16 mouse cellular contexts compared by ENCODE assay signal in the genomic region with DNA sequence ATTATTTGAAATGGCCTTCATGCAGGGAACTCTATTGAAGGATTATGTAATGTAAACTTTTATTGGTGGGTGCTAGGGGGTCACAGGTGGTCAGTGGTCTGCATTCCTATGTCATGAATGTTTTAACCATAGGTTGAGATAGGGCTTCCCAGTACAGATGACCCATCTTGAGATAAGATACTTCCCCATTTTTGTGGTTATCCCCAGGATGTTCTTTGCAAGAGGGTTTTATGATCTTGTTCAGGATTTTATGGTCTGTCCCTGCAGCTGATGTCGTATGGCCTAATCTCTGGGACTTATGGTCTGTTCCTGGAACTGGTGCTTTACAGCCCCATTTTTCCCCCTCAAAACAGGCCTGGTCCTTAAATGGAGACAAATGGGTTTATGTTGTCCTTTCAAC.
"Had no signal": no experiment of that assay in that cellular context is flagged by ENCODE, and none has a peak within 500 bp of the region (broad histone marks: within the 10 kb centered on the region; RNA-seq: fewer than 3 reads in every experiment).

No protein-coding gene starts in this region.

- H3K27me3 ChIP-seq: kidney, embryonic 15.5 days; limb, embryonic 15.5 days; liver, embryonic 13.5 days; lung, embryonic 15.5 days; midbrain, embryonic 15.5 days had no signal

- H3K4me3 ChIP-seq: kidney, embryonic 15.5 days; left cerebral cortex, adult 2 months; limb, embryonic 15.5 days; liver, embryonic 13.5 days; lung, embryonic 15.5 days; midbrain, embryonic 15.5 days had no signal

- H3K9ac ChIP-seq: kidney, embryonic 15.5 days; limb, embryonic 15.5 days; liver, embryonic 13.5 days; liver, postnatal 0 days; lung, embryonic 15.5 days; midbrain, embryonic 15.5 days had no signal

- H3K27ac ChIP-seq: kidney, embryonic 15.5 days; left cerebral cortex, adult 2 months; limb, embryonic 15.5 days; liver, embryonic 13.5 days; lung, embryonic 15.5 days; midbrain, embryonic 15.5 days had no signal

- H3K9me3 ChIP-seq: limb, embryonic 15.5 days; liver, embryonic 13.5 days; lung, embryonic 15.5 days; midbrain, embryonic 15.5 days had no signal

- ATAC-seq: intestine, embryonic 16.5 days; liver, postnatal 0 days; midbrain, embryonic 15.5 days had no signal

- DNase-seq: kidney, adult 2 months; kidney, postnatal 25 days; liver, embryonic 13.5 days; liver, postnatal 0 days; lung, postnatal 14 days; right cerebral cortex, adult 18-20 months; right cerebral cortex, postnatal 25 days; thymus, adult 18-20 months; thymus, postnatal 14 days had no signal

- H3K4me2 ChIP-seq: kidney, embryonic 15.5 days; limb, embryonic 15.5 days; liver, embryonic 13.5 days; lung, embryonic 15.5 days; midbrain, embryonic 11.5 days; midbrain, embryonic 15.5 days had no signal

- H3K4me1 ChIP-seq: kidney, embryonic 15.5 days; limb, embryonic 15.5 days; liver, embryonic 13.5 days; lung, embryonic 15.5 days; midbrain, embryonic 15.5 days had no signal

- H3K36me3 ChIP-seq: kidney, embryonic 15.5 days; limb, embryonic 15.5 days; liver, embryonic 13.5 days; lung, embryonic 15.5 days; midbrain, embryonic 15.5 days had no signal
